Mouse (Mus musculus): ENCODE results near the gene Tspan33. TPM values are rescaled to one million over a fixed set of nuclear protein-coding genes. Genes with fewer than 3 reads are reported as not detected.
"Not testable (repeated sequence)": the region's sequence is repeated elsewhere in the genome, so short reads cannot be mapped to it uniquely, and the experiment has no call there.

The Tspan33 gene
- polyA plus RNA-seq, 1 experiment from 2014 or later = 0.98 TPM

DNA sequence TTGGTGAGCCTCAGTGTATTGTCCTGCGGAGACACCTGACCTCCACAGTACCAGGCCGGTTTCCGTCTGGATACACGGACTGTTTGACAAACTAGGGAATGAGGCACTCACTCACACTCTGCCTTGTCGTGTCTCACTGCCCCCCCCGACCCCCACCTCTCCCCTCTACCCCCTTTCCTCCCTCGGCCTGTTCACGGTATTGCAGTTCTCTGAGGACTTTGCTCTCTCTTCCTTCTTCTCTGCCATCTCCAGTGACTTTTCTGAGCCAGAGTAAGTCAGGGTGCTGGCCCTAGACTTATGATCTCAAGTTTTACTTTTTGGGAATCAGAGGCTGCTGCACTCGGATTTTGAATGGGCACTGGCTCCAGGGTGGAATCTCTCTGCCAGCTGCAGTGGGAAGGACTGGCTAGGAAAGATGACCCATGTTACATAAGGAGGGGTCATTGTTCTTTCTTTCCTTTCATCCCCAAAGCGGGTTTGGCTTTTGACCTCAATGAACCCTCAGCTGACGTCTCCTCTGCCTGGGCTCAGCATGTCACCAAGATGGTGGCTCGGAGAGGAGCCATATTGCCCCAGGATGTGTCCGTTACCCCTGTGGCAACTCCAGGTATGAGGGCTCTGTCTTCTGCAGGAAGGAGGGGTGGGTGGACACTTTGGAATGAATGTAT is 65.1 kb downstream of the Tspan33 start:
- Histone ChIP-seq H3K4me2 (ENCODE audit: low read depth, low read length) (no peak overlapping the region), H3K9me3 (ENCODE audit: control insufficient read depth, low read length) (no peaks in the 10 kb centered on the region), H3K27me3 (replicated peaks; ENCODE audit: control insufficient read depth, insufficient read depth, low read length) (no peaks in the 10 kb centered on the region), H3K4me1 (ENCODE audit: control insufficient read depth, insufficient read depth, low read length) (no peaks in the 10 kb centered on the region), H3K9ac (ENCODE audit: low read depth, low read length) (no peak overlapping the region), H3K4me3 (ENCODE audit: low read length) (no peak overlapping the region), H3K27ac (ENCODE audit: low read length) (no peak overlapping the region), H3K36me3 (ENCODE audit: control insufficient read depth, insufficient read depth, low read length) (peaks cover 7% of the 10 kb centered on the region; the same call in 1 of the 2 replicates)
- 83% methylated on average over 13 of the region's 13 CpGs for WGBS
- no peak for ATAC-seq

DNA sequence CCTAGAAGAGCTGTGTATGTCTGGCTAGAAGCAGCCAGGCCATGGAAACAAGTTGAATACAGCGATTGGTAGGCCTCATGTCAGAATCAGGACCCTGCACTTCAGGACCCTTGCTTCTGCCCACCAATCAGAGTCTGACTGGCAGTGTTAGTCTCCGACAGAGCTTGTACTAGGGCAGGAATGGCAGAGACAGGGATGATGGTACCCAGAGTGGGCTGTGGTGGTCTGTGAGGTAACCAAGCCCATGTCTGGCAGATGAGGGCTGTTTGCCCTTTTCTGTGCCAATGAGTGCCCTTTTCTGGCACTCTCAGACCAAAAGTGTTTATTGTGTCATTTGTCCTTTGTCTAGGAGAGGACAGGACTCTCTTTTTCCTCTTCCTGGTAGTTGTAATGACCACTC is 66.4 kb downstream of the Tspan33 start:
- not testable (repeated sequence) for H3K36me3 ChIP-seq (ENCODE audit: control insufficient read depth, insufficient read depth, low read length)

DNA sequence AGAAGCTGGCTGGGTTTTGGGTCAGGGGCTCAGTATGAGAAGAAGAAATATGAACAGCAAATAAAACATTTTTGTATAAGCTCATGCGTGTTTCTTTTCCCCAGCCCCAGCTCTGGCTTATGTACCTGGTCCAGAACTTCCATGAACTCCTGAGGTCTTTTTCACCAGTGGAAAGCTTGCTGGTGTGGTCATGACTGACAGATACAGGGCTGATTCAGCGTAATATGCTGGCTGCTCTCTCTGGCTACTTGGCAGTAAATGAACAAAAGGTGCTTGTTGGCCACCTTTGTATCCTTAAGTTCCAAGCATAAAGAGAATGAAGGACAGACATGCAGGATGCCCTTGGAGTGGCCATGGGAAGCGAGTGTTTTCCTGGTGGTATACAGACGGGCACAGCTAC is 67.3 kb downstream of the Tspan33 start:
- Histone ChIP-seq H3K4me1 (ENCODE audit: control insufficient read depth, insufficient read depth, low read length) (no peaks in the 10 kb centered on the region), H3K27ac (ENCODE audit: low read length) (no peak overlapping the region), H3K4me3 (ENCODE audit: low read length) (no peak overlapping the region), H3K27me3 (replicated peaks; ENCODE audit: control insufficient read depth, insufficient read depth, low read length) (no peaks in the 10 kb centered on the region), H3K9me3 (ENCODE audit: control insufficient read depth, low read length) (no peaks in the 10 kb centered on the region), H3K4me2 (ENCODE audit: low read depth, low read length) (no peak overlapping the region), H3K9ac (ENCODE audit: low read depth, low read length) (no peak overlapping the region), H3K36me3 (ENCODE audit: control insufficient read depth, insufficient read depth, low read length) (peaks cover 7% of the 10 kb centered on the region; the same call in 1 of the 2 replicates)
- 94% methylated on average over 4 of the region's 4 CpGs for WGBS
- no peak for ATAC-seq

More for the DNA sequence above, 66.4 kb downstream of the Tspan33 start:
- not testable (repeated sequence) for H3K27me3 ChIP-seq (replicated peaks; ENCODE audit: control insufficient read depth, insufficient read depth, low read length); H3K9me3 ChIP-seq (ENCODE audit: control insufficient read depth, low read length); H3K4me3 ChIP-seq (ENCODE audit: low read length); ATAC-seq; H3K4me2 ChIP-seq (ENCODE audit: low read depth, low read length); H3K4me1 ChIP-seq (ENCODE audit: control insufficient read depth, insufficient read depth, low read length); H3K27ac ChIP-seq (ENCODE audit: low read length); H3K9ac ChIP-seq (ENCODE audit: low read depth, low read length)
- WGBS = 89% methylated on average over 2 of the region's 2 CpGs

DNA sequence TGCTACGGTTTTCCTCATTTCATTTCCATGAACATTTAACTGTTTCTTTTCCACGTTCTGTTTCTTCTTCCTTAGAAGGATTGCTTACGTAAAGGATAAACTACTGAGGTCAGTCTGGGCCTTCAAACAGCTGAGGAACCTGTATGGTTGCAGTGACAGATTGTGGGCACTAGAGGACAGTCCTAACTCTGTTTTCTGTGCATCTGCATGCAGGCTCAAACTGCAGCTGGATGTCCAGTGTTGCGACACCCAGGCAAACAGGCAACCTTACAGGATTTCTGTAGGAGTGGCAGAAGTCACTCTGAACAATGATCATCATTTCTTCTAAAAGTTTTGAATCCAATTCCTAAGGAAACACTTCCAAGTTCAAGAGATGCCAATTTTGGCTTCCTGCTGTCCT is 68.5 kb downstream of the Tspan33 start:
- 59% methylated on average over 4 of the region's 4 CpGs for WGBS

DNA sequence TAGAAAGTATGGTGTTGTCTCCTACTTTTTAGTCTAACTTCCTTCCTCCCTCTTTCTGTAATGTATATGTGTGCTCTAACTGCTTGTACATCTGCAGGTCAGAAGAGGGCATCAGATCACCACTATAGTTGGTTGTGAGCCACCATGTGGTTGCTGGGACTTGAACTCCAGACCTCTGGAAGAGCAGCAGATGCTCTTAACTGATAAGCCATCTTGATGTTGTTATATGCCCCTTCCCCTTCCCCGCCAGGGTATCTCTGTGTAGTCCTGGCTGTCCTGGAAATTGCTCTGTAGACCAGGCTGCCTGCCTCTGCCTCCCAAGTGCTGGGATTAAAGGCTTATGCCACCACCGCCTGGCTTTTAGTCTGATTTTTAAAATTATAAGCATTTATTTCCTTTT is 72.9 kb downstream of the Tspan33 start:
- Histone ChIP-seq H3K27ac (ENCODE audit: low read length) (no peak overlapping the region), H3K36me3 (ENCODE audit: control insufficient read depth, insufficient read depth, low read length) (no peaks in the 10 kb centered on the region), H3K4me2 (ENCODE audit: low read depth, low read length) (no peak overlapping the region), H3K9me3 (ENCODE audit: control insufficient read depth, low read length) (no peaks in the 10 kb centered on the region), H3K27me3 (replicated peaks; ENCODE audit: control insufficient read depth, insufficient read depth, low read length) (no peaks in the 10 kb centered on the region), H3K9ac (ENCODE audit: low read depth, low read length) (no peak overlapping the region), H3K4me1 (ENCODE audit: control insufficient read depth, insufficient read depth, low read length) (0 out of 2 replicates have a peak, but pooled peaks cover 2% of the 10 kb centered on the region), H3K4me3 (ENCODE audit: low read length) (no peak overlapping the region)
- ATAC-seq = no peak
- 90% methylated on average over 2 of the region's 2 CpGs for WGBS

More for the DNA sequence above, 68.5 kb downstream of the Tspan33 start:
- no peaks in the 10 kb centered on the region for H3K4me1 ChIP-seq (ENCODE audit: control insufficient read depth, insufficient read depth, low read length)
- no peak overlapping the region for H3K4me3 ChIP-seq (ENCODE audit: low read length)
- no peak for ATAC-seq
- no peaks in the 10 kb centered on the region for H3K27me3 ChIP-seq (replicated peaks; ENCODE audit: control insufficient read depth, insufficient read depth, low read length)
- H3K27ac ChIP-seq (ENCODE audit: low read length) = no peak overlapping the region
- no peak overlapping the region for H3K9ac ChIP-seq (ENCODE audit: low read depth, low read length)
- no peak overlapping the region for H3K4me2 ChIP-seq (ENCODE audit: low read depth, low read length)
- 0 out of 2 replicates have a peak, but pooled peaks cover 7% of the 10 kb centered on the region for H3K36me3 ChIP-seq (ENCODE audit: control insufficient read depth, insufficient read depth, low read length)
- no peaks in the 10 kb centered on the region for H3K9me3 ChIP-seq (ENCODE audit: control insufficient read depth, low read length)

Other genes starting within 250 kb of the Tspan33 start
- 358 and 362 TPM in 2 replicates for gene Atp6v1f, start 226.5 kb upstream of the Tspan33 start, polyA plus RNA-seq (2015; fragmentation: Nextera tagmentation; extraction: Ambion mirVana)
- 0.38 TPM in 1 of 2 replicates, not detected in the other for gene Atp6v1fnb, start 222.8 kb upstream of the Tspan33 start, polyA plus RNA-seq (2015; fragmentation: Nextera tagmentation; extraction: Ambion mirVana)
- 10.9 and 12.0 TPM in 2 replicates for gene Kcp, start 186.3 kb upstream of the Tspan33 start, polyA plus RNA-seq (2015; fragmentation: Nextera tagmentation; extraction: Ambion mirVana)
- 7.4 and 8.5 TPM in 2 replicates for gene Irf5, start 167.6 kb upstream of the Tspan33 start, polyA plus RNA-seq (2015; fragmentation: Nextera tagmentation; extraction: Ambion mirVana)
- 69.7 and 71.3 TPM in 2 replicates for gene Tnpo3, start 84.3 kb upstream of the Tspan33 start, polyA plus RNA-seq (2015; fragmentation: Nextera tagmentation; extraction: Ambion mirVana)
- 18.8 and 18.9 TPM in 2 replicates for gene Smo, start 41.3 kb downstream of the Tspan33 start, polyA plus RNA-seq (2015; fragmentation: Nextera tagmentation; extraction: Ambion mirVana)
- gene Ahcyl2, start 73.8 kb downstream of the Tspan33 start, polyA plus RNA-seq (2015; fragmentation: Nextera tagmentation; extraction: Ambion mirVana) = 80.5 and 91.5 TPM in 2 replicates
- 0.54 and 0.60 TPM in 2 replicates for gene Strip2, start 222.8 kb downstream of the Tspan33 start, polyA plus RNA-seq (2015; fragmentation: Nextera tagmentation; extraction: Ambion mirVana)

Measured in intestine, embryonic 16.5 days (tissue).